Mouse (Mus musculus) kidney, adult 2 months (tissue): ENCODE results near the gene Asic3.

ENCODE experiments used
- CTCF ChIP-seq: fragments of 200-500 bp; conservative IDR thresholded peaks from 2 replicates; pipeline ENCODE4 v1.5.1; 2011; ENCODE audit warnings: low read depth, mild to moderate bottlenecking, control low read depth, low read length, moderate library complexity, mixed read lengths; ENCODE audit not compliant: insufficient read depth, insufficient read length
- POLR2A ChIP-seq: fragments of 200-500 bp; IDR thresholded peaks from one replicate; pipeline ENCODE4 v1.6.1; 2011; ENCODE audit warnings: low read depth, low read length, control low read depth

GRCm38 (mm10) chr5:24391864-24392263, 21.3 kb upstream of the Asic3 start, which contains the start of gene Atg9b:
- TF ChIP-seq POLR2A (no peak), CTCF (no peak)
